Mouse (Mus musculus) heart, embryonic 14.5 days (tissue): ENCODE data around the gene Erg. TPM values are rescaled to one million over a fixed set of nuclear protein-coding genes. Genes with fewer than 3 reads are reported as not detected.
A peak's percentile ranks its signal among the peaks of the same experiment; 100 is the strongest.

Source experiments
- ATAC-seq: fragments of 200-750 bp; cut with Nextera tagmentation; 2 replicates; pipeline ENCODE4 v1.8.0; 2017; ENCODE audit warnings: low read depth, moderate TSS enrichment; ENCODE audit not compliant: insufficient number of reproducible peaks, insufficient read depth, low FRiP score
- H3K27ac ChIP-seq, 2 experiments: fragments of 200-500 bp in 1 of 2; fragments of 300-500 bp in 1 of 2; sonication (generic) in 1 of 2; replicated peaks in 1 of 2; 2 replicates each; pipeline ENCODE4 v1.5.1; 2012 to 2014; ENCODE audit warnings: low read depth in 2 of 2, low read length in 2 of 2, control low read depth in 1 of 2, mild to moderate bottlenecking in 1 of 2, mixed read lengths in 1 of 2; ENCODE audit not compliant: control insufficient read depth in 1 of 2, insufficient read depth in 1 of 2
- H3K27me3 ChIP-seq: fragments of 300-500 bp; sonication (generic); 2 replicates; pipeline ENCODE4 v1.6.1; 2014; ENCODE audit warnings: mild to moderate bottlenecking, low read length, control low read depth; ENCODE audit not compliant: control insufficient read depth, insufficient read depth
- H3K36me3 ChIP-seq: fragments of 300-500 bp; sonication (generic); 2 replicates; pipeline ENCODE4 v1.6.1; 2014; ENCODE audit warnings: mild to moderate bottlenecking, control low read depth, low read length, mixed read lengths; ENCODE audit not compliant: control insufficient read depth, insufficient read depth
- H3K4me1 ChIP-seq, 2 experiments: fragments of 200-500 bp in 1 of 2; fragments of 300-500 bp in 1 of 2; sonication (generic) in 1 of 2; 2 replicates each; pipeline ENCODE4 v1.6.1; 2012 to 2014; ENCODE audit warnings: low read length in 2 of 2, control low read depth in 1 of 2, mixed read lengths in 1 of 2; ENCODE audit not compliant: control insufficient read depth in 2 of 2, insufficient read depth in 2 of 2
- H3K4me2 ChIP-seq: fragments of 300-500 bp; sonication (generic); 2 replicates; pipeline ENCODE4 v1.6.1; 2014; ENCODE audit warnings: mild to moderate bottlenecking, low read length
- H3K4me3 ChIP-seq, 2 experiments: fragments of 200-500 bp in 1 of 2; fragments of 300-500 bp in 1 of 2; sonication (generic) in 1 of 2; 2 replicates each; pipeline ENCODE4 v1.5.1; 2012 to 2014; ENCODE audit warnings: low read length in 2 of 2, mild to moderate bottlenecking in 2 of 2, control low read depth in 1 of 2, low read depth in 1 of 2, moderate library complexity in 1 of 2; ENCODE audit not compliant: control insufficient read depth in 1 of 2, insufficient read depth in 1 of 2
- H3K9ac ChIP-seq: fragments of 300-500 bp; sonication (generic); 2 replicates; pipeline ENCODE4 v1.6.1; 2014; ENCODE audit warnings: mild to moderate bottlenecking, low read length
- H3K9me3 ChIP-seq: fragments of 300-500 bp; sonication (generic); 2 replicates; pipeline ENCODE4 v1.6.1; 2016; ENCODE audit warnings: low read length, control low read depth; ENCODE audit not compliant: control insufficient read depth
- WGBS: fragments of 180-500 bp; shearing (Covaris S2); extraction: QIAGEN DNeasy Blood & Tissue Kit; methylation state at CpG from one replicate; pipeline ENCODE4 v1.1.7; 2014; 5-methylcytosine and 5-hydroxymethylcytosine counted together
- polyA plus RNA-seq: library from polyadenylated mRNA; unstranded; fragments of >200 nt; fragmentation: Nextera tagmentation; extraction: Ambion mirVana; gene quantifications from 2 replicates; pipeline ENCODE4 v1.2.1, GENCODE M21; 2014

Gene Erg
- polyA plus RNA-seq, 1 experiment from 2014 or later: 5.7 TPM

GRCm38 (mm10) chr16:95340885-95341791 is 245.3 kb downstream of the Erg start:
- Histone ChIP-seq H3K9ac (no peak overlapping the region), H3K27ac (peak overlapping the region; percentile 51 to 70), H3K4me1 (peaks cover 8 to 12% of the 10 kb centered on the region in 2 experiments), H3K4me2 (peak overlapping the region; percentile 46), H3K4me3 (peak overlapping the region in 1 of 2 experiments; percentile 18; a peak in 2 of 4 replicates), H3K9me3 (no peaks in the 10 kb centered on the region), H3K27me3 (no peaks in the 10 kb centered on the region), H3K36me3 (no peaks in the 10 kb centered on the region)
- peak; percentile 73 for ATAC-seq
- WGBS: 18% methylated on average over 28 of the region's 28 CpGs

- Histone ChIP-seq H3K9ac (no peak overlapping the region), H3K4me1 (no peaks in the 10 kb centered on the region), H3K4me2 (no peak overlapping the region), H3K9me3 (no peaks in the 10 kb centered on the region), H3K36me3 (no peaks in the 10 kb centered on the region), H3K4me3 (no peak overlapping the region), H3K27ac (no peak overlapping the region), H3K27me3 (no peaks in the 10 kb centered on the region)
- 74% methylated on average over 5 of the region's 5 CpGs for WGBS
- no peak for ATAC-seq
Observed at GRCm38 (mm10) chr16:95332159-95332558, 254.2 kb downstream of the Erg start.

- Histone ChIP-seq H3K9me3 (no peaks in the 10 kb centered on the region), H3K36me3 (no peaks in the 10 kb centered on the region), H3K4me1 (peaks cover 3 to 7% of the 10 kb centered on the region in 2 experiments; a peak in 3 of 4 replicates), H3K9ac (no peak overlapping the region), H3K4me2 (no peak overlapping the region), H3K27ac (peak overlapping the region; percentile 45 to 47; a peak in 3 of 4 replicates), H3K4me3 (no peak overlapping the region), H3K27me3 (no peaks in the 10 kb centered on the region)
- WGBS: 43% methylated on average over 9 of the region's 9 CpGs
- ATAC-seq: no peak
Observed at GRCm38 (mm10) chr16:95321945-95322625, 264.3 kb downstream of the Erg start.

Other genes with a start within 250 kb of the Erg start
- gene Ets2, start 115.5 kb upstream of the Erg start, polyA plus RNA-seq: 46.1 and 49.4 TPM in 2 replicates